Mouse (Mus musculus): ENCODE measurements around the gene Clk3. TPM values are rescaled to one million over a fixed set of nuclear protein-coding genes. Genes with fewer than 3 reads are reported as not detected.

The Clk3 gene
- total RNA-seq, 4 experiments from 2014 or later = 72.0 to 102 (median 84.5) TPM

- no peak for DNase-seq (ENCODE audit: low spot score in 2 of 2)
These were observed 5.2 kb upstream of the Clk3 start for GRCm38 (mm10) chr9:57770836-57771235.

DNA sequence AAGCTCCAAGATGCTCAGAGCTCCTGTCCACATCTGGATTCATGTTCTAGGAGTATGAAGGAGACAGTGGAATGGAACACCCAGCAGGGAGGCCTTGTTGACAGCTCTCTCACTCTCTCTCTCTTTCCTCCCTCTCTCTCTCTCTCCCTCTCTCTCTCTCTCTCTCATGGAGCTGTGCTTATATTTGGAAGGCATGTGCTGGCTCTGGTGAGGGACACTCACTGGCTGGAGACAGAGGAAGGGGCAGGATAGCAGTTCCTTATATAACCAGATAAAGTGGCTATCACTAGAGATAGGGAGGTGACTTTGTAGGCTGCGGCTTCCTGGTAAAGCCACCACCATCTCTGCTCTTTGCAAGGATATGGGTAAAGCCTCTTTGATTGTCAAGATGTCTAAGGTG, 4.6 kb upstream of the Clk3 start:
- DNase-seq (ENCODE audit: low spot score in 2 of 2) = no peak

DNA sequence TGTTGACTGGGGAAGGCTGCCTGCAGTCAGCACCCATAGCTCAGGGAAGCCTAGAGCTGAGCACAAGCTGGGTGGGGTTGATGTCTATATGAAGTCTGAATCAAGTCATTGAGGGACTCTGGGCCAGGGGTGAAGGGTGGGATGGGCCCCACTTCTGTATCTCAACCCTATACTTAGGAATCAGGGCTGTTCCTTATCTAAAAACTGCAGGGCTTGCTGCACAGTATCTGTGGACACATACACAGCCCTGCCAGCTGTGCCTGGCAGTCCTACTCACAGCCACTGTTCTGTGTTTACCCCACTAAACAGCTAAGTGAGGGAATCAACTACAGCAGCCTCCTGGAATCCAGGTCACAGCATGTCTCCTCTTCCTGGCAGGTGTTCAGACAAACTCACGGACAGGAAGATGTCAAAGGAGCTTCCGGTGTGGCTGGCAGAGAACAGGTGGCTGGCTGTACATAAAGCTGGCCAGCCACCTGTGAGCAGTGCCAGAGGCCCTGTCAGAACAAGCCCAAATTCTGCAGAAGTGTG, 3.9 kb upstream of the Clk3 start:
- no peak for DNase-seq (ENCODE audit: low spot score in 2 of 2)

DNA sequence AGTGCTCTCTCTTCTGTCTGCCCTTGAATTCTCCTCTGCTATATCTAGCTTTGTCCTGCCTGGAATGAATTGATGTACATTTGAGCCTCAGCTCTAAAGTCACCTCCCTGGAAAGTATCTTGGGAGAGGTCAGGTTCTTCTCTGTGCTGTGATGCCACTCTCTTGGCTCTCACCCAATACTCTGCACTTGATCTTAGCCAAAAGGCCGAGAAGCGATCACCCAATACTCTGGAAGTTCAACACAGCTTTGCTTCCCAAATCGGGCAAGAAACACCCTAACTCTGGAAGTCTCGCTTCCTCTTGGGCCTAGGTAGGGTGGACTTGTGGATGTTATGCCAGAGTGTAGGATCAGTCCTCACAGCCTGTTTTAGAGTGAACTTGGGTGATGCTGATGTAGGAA, 1.6 kb upstream of the Clk3 start:
- no peak for DNase-seq (ENCODE audit: low spot score in 2 of 2)

DNA sequence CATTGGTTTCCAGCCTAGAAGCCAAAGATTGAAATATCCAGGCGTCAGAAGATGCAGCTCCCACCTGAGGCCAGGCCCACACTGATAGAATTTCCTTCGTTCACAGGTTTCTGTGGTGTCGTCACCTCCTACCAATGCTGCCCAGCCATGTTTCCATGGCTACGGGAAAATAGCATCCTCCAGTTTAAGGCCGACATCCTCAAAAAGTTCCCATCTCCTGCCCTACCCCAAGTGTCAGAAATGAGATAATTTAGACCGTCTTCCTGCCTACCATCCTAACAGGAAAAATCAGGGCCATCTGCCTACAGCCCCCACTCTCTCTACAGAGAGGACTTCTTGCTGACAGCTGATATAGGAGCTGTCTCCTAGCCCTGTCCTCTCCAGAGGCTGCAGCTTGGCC, 771 bp upstream of the Clk3 start:
- DNase-seq (ENCODE audit: low spot score in 2 of 2) = no peak

- DNase-seq (ENCODE audit: low spot score in 2 of 2) = peak; percentile 86 to 90
These were observed 691 bp downstream of the Clk3 start for GRCm38 (mm10) chr9:57764974-57765363.

DNA sequence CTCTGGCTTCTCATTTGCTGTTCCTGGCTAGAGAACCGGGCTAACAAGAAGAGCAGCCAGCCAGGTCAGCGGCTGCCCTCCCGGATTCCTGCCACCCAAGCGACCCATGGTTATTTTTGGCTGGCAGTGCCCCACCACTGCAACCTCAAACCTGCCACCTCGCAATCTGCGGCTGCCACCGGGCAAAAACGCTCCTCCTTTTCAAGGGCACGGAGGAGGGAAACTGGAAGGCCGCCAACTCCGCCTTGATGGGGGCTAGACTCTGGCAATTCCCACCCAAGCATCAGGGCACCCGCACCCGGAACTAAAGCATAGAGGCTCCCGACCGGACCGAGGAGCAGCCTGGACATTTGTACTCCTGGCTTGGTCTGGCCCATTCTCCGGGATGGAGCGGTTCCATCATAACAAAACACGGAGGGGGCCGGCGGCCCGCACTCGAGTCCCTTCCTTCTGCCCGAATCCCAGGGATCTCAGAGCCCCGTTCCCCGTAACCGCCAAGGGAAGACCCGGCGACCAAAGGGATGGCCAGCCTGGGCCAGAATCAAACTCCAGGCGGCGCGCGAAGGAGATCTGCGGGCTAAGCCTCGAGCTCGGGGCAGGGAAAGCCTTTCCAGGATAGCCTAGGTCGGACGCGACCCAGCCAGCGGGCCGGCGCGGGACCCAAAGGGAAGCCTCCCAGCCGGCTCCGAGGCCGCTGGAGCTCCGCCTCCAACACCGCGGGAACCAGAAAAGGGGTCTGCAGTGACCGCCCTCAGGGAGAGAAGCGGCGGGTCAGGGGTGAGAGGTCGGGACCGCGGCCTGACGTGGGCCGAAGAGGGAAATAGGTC, 1.3 kb downstream of the Clk3 start:
- DNase-seq (ENCODE audit: low spot score in 2 of 2) = peak; percentile 68 to 75

DNA sequence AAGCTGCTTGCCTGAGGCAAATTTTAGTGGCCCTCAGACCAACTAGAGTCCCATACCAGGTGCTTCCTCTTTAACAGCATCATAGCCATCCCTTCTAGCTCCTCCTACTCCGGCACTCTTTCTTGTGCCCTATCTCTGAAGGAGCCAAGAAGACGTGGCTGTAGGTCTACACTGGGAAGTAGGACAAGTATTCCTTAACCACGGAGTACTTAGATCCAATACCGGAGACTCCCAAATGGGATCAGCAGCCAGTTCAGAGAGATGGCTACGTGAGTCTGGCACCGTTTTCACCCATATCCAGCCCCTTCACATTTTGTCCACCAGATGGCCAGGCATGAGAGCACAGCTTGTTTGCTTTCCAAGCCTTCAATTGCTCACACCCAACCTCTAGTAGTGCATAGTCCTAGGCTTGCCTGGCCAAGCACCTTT, 3.1 kb downstream of the Clk3 start:
- DNase-seq (ENCODE audit: low spot score in 2 of 2) = no peak

DNA sequence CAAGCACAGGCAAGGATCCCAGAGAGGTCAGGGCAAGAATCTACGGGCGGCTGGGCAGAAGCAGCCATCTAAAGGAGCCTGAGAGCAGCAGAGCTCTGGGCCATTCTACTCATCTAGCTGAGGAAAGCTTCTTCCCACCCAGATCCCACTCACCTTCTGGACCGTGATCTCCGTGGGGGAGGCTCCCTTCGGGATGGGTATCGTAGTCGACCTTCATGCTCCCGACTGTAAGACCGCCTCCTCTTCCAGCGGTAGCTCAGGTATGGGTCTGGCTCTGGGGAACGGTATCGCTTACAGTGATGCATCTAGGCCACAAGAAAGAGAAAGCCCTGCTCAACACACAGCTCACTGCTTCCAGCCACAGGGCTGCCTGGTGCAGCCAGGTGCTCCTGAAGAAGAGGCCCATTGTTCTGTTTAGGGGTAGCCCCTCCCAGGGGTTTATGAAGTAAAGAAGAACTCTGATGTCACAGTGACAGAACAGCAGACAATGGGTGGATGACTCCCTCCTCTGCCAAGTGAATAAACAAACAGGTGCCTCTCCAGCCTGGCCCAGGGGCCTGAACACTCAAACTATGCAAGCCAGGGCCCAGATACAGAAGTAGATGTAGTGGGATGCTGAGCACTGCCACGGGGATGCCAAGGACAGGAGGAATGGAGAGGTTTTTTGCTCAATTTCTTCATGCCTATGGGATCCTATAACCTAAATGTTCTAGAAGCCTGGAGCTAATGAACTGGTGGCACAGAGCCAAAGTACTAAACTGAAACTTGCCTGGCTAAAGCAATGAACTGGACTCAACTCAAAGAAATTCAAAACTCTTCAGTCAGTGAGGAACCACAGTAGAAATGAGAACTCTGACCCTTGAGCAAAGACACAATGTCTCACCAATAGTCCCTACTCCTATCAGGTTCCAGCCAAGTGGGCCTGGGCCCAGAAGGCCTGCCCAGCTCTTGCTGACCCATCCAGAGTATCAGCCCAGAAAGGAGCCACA, 3.8 kb downstream of the Clk3 start:
- no peak for DNase-seq (ENCODE audit: low spot score in 2 of 2)

- DNase-seq (ENCODE audit: low spot score in 2 of 2) = no peak
These were observed 5.1 kb downstream of the Clk3 start for GRCm38 (mm10) chr9:57760416-57761146.

DNA sequence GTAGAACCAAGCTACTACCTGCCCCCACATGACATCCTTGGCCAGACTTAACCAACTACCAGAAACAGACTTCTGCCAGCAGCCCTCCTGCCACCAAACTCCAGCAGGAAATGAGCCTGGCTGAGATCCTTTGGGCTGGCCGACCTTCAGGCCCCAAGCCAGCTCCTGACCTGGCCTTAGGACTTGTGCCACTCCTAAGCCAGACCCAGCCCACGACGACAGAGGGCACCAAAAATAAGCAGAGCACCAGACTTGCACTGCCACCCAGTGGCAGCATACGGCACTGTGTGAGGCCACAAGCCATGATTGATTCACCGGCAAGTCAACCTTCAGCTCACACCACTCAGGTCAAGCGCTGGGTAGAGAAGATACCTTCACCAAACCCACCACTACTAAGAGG, 6.4 kb downstream of the Clk3 start:
- peak; percentile 56 to 68 for DNase-seq (ENCODE audit: low spot score in 2 of 2)

GRCm38 (mm10) chr9:57758528-57758927, 7.1 kb downstream of the Clk3 start:
- peak; percentile 75 to 77 for DNase-seq (ENCODE audit: low spot score in 2 of 2)

DNA sequence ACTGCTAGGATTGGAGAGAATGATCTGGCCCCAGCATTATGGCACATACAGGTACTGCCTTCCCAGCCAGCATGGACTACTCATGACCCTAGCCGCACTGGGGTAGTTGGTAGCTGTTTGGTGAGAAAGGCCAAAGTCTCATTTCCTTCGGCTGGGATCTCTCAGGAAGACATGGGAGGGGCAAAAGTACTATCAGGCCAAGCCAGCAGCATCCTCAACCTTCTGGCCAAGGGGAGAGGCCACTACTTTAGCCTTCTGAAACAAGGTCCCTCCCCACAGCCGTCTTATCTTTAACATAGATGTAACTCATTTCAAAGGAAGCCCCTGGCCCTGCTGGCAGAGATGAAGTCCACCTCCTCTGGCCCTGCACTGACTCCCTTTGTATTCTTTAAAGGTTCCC, 8.1 kb downstream of the Clk3 start:
- no peak for DNase-seq (ENCODE audit: low spot score in 2 of 2)

DNA sequence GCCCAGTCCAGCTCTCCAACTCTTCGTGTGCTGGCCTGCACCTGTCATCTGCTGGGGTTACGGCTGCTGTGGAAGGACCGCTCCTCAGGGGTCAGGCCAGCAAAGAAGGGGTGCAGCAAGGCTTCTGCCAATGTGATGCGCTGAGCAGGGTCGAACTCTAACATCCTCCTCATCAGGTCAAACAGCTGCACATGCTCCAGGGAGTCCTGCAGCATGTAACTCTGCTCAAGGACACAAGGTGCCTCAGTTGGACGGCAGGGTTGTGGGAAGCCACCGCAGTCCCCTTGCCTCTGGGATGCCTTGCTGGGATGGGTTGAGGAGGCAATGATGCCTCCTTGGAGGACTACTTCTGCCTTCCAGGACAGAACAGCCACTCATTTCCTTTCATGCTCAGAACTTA, 14.8 kb downstream of the Clk3 start:
- DNase-seq (ENCODE audit: low spot score in 2 of 2) = no peak

GRCm38 (mm10) chr9:57748831-57749230, 16.8 kb downstream of the Clk3 start:
- no peak for DNase-seq (ENCODE audit: low spot score in 2 of 2)

- no peak for DNase-seq (ENCODE audit: low spot score in 2 of 2)
These were observed 17.5 kb downstream of the Clk3 start for GRCm38 (mm10) chr9:57748137-57748536.

GRCm38 (mm10) chr9:57747067-57747466, 18.6 kb downstream of the Clk3 start:
- DNase-seq (ENCODE audit: low spot score in 2 of 2) = no peak

- DNase-seq (ENCODE audit: low spot score in 2 of 2) = no peak
These were observed 21.1 kb downstream of the Clk3 start for GRCm38 (mm10) chr9:57744462-57745091.

- DNase-seq (ENCODE audit: low spot score in 2 of 2) = no peak
These were observed 25.8 kb downstream of the Clk3 start for GRCm38 (mm10) chr9:57739863-57740262.

DNA sequence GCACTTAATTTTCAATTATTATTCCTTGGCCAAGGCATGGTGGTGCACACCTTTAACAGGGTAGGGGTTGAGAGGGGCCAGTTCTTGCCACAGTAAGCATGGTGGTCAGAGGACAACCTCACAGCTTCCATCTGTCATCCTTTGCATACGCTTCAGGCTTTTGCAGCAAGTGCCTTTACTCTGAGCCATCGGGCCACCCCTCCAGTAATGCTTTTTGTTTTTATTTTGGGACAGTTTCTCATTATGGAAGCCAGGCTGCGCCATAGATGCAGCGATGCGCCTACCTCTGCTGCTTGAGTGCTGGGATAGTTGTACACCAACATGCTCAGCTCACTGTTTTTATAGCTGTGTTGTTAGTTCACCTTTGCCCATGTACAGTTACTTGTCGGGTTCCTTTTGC, 32.1 kb downstream of the Clk3 start:
- DNase-seq (ENCODE audit: low spot score in 2 of 2) = no peak

DNA sequence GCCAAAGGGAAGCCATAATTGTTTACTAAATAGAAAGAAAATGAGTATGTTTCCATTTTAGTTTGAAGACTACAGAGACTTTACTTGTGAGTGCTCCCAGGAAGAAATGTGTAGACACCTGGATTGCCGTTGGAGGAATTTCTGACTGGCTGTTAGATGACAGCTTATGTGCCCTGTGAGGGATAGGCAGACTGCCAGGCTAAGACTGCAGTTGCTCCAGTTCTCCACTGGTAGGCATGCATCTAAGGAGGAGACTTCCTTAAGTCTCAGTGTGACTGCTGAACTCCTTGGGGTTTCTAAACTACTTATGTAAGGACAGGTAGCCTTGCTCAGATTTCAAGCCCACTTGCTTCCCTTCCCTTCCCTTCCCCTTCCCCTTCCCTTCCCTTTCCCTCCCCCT, 37.3 kb downstream of the Clk3 start:
- no peak for DNase-seq (ENCODE audit: low spot score in 2 of 2)
